ENCODE assay signal across 13 mouse cellular contexts in genomic region chr4:82452905-82453304, GRCm38 (mm10).
"Had no signal": no experiment of that assay in that cellular context is flagged by ENCODE, and none has a peak within 500 bp of the region (broad histone marks: within the 10 kb centered on the region; RNA-seq: fewer than 3 reads in every experiment).

No protein-coding gene starts in this region.

- H3K4me2 ChIP-seq: lung, embryonic 14.5 days; midbrain, embryonic 13.5 days; midbrain, embryonic 15.5 days; neural tube, embryonic 12.5 days; stomach, embryonic 15.5 days had no signal

- H3K27me3 ChIP-seq: midbrain, embryonic 13.5 days; midbrain, embryonic 15.5 days; neural tube, embryonic 12.5 days; stomach, embryonic 15.5 days had no signal

- H3K9ac ChIP-seq: lung, embryonic 14.5 days; midbrain, embryonic 13.5 days; midbrain, embryonic 15.5 days; neural tube, embryonic 12.5 days; stomach, embryonic 15.5 days had no signal

- DNase-seq: lung, adult 18-20 months; lung, embryonic 14.5 days; lung, postnatal 10 days; lung, postnatal 4 days; right cerebral cortex, postnatal 14 days; thymus, adult 2 months; thymus, postnatal 25 days had no signal

- H3K4me3 ChIP-seq: midbrain, embryonic 10.5 days; midbrain, embryonic 13.5 days; midbrain, embryonic 15.5 days; neural tube, embryonic 12.5 days; stomach, embryonic 15.5 days had no signal

- H3K4me1 ChIP-seq: neural tube, embryonic 12.5 days had no signal

- ATAC-seq: midbrain, embryonic 13.5 days; midbrain, embryonic 15.5 days had no signal

- H3K27ac ChIP-seq: midbrain, embryonic 10.5 days; midbrain, embryonic 13.5 days; midbrain, embryonic 15.5 days; neural tube, embryonic 12.5 days; stomach, embryonic 15.5 days; stomach, postnatal 0 days had no signal

- H3K36me3 ChIP-seq: midbrain, embryonic 10.5 days; midbrain, embryonic 13.5 days; midbrain, embryonic 15.5 days; neural tube, embryonic 12.5 days; stomach, embryonic 15.5 days had no signal

- H3K9me3 ChIP-seq: midbrain, embryonic 10.5 days; midbrain, embryonic 13.5 days; midbrain, embryonic 15.5 days; neural tube, embryonic 12.5 days; stomach, embryonic 15.5 days had no signal
